Mouse (Mus musculus): ENCODE measurements around the gene Npc1l1. TPM values are rescaled to one million over a fixed set of nuclear protein-coding genes. Genes with fewer than 3 reads are reported as not detected.

The Npc1l1 gene
- total RNA-seq, 2 experiments from 2014 or later: 0.20 to 0.32 TPM

- no peak for DNase-seq (ENCODE audit: low spot score in 2 of 2)
These were observed 21.8 kb downstream of the Npc1l1 start for GRCm38 (mm10) chr11:6208158-6208557.

- no peak for DNase-seq (ENCODE audit: low spot score in 2 of 2)
These were observed 22.9 kb downstream of the Npc1l1 start for GRCm38 (mm10) chr11:6207090-6207489.

- DNase-seq (ENCODE audit: low spot score in 2 of 2): no peak
These were observed 29.4 kb downstream of the Npc1l1 start for GRCm38 (mm10) chr11:6200570-6200969.

- DNase-seq (ENCODE audit: low spot score in 2 of 2): peak; percentile 86 to 95
These were observed 29.8 kb downstream of the Npc1l1 start, which contains the start of gene Nudcd3 for GRCm38 (mm10) chr11:6200087-6200569. TSS of gene Nudcd3 (minus strand) at chr11:6200415.

- no peak for DNase-seq (ENCODE audit: low spot score in 2 of 2)
These were observed 30.4 kb downstream of the Npc1l1 start, which contains the start of gene A730071L15Rik for GRCm38 (mm10) chr11:6199410-6200086. TSS of gene A730071L15Rik (plus strand) at chr11:6200029.

- no peak for DNase-seq (ENCODE audit: low spot score in 2 of 2)
These were observed 31.5 kb downstream of the Npc1l1 start for GRCm38 (mm10) chr11:6198449-6198848.

- DNase-seq (ENCODE audit: low spot score in 2 of 2): no peak
These were observed 33.2 kb downstream of the Npc1l1 start for GRCm38 (mm10) chr11:6196780-6197179.

- DNase-seq (ENCODE audit: low spot score in 2 of 2): peak; percentile 93 to 98
These were observed 42.1 kb downstream of the Npc1l1 start for GRCm38 (mm10) chr11:6187878-6188277.

GRCm38 (mm10) chr11:6187399-6187798 lies 42.5 kb downstream of the Npc1l1 start:
- no peak for DNase-seq (ENCODE audit: low spot score in 2 of 2)

- peak in 1 of 2 experiments; percentile 62 for DNase-seq (ENCODE audit: low spot score in 2 of 2)
These were observed 45.6 kb downstream of the Npc1l1 start for GRCm38 (mm10) chr11:6184202-6184935.

GRCm38 (mm10) chr11:6183246-6183645 lies 46.7 kb downstream of the Npc1l1 start:
- no peak for DNase-seq (ENCODE audit: low spot score in 2 of 2)

- no peak for DNase-seq (ENCODE audit: low spot score in 2 of 2)
These were observed 49.0 kb downstream of the Npc1l1 start for GRCm38 (mm10) chr11:6180811-6181399.

GRCm38 (mm10) chr11:6179194-6179593 lies 50.7 kb downstream of the Npc1l1 start:
- DNase-seq (ENCODE audit: low spot score in 2 of 2): peak in 1 of 2 experiments; percentile 64

- DNase-seq (ENCODE audit: low spot score in 2 of 2): peak in 1 of 2 experiments; percentile 71
These were observed 51.2 kb downstream of the Npc1l1 start for GRCm38 (mm10) chr11:6178673-6179166.

GRCm38 (mm10) chr11:6177781-6178420 lies 52.0 kb downstream of the Npc1l1 start:
- no peak for DNase-seq (ENCODE audit: low spot score in 2 of 2)

- no peak for DNase-seq (ENCODE audit: low spot score in 2 of 2)
These were observed 54.4 kb downstream of the Npc1l1 start for GRCm38 (mm10) chr11:6175506-6175905.

GRCm38 (mm10) chr11:6174719-6175118 lies 55.2 kb downstream of the Npc1l1 start:
- no peak for DNase-seq (ENCODE audit: low spot score in 2 of 2)

- no peak for DNase-seq (ENCODE audit: low spot score in 2 of 2)
These were observed 60.8 kb downstream of the Npc1l1 start for GRCm38 (mm10) chr11:6169041-6169663.

GRCm38 (mm10) chr11:6166351-6166750 lies 63.6 kb downstream of the Npc1l1 start:
- no peak for DNase-seq (ENCODE audit: low spot score in 2 of 2)

- DNase-seq (ENCODE audit: low spot score in 2 of 2): no peak
These were observed 64.4 kb downstream of the Npc1l1 start for GRCm38 (mm10) chr11:6165391-6166081.
